ENCODE assay signal across 9 mouse cellular contexts in genomic region chr11:57800266-57800951, GRCm38 (mm10). TPM values are rescaled to one million over a fixed set of nuclear protein-coding genes. Genes with fewer than 3 reads are reported as not detected.
DNase-seq lines count a peak whose midpoint lies in the region; ATAC-seq and TF ChIP-seq lines count a peak whose summit lies in the region.
"Had no signal": no experiment of that assay in that cellular context is flagged by ENCODE, and none has a peak within 500 bp of the region (broad histone marks: within the 10 kb centered on the region; RNA-seq: fewer than 3 reads in every experiment).

No protein-coding gene starts in this region.

- peaks cover 28% of the 10 kb centered on the region for H3K4me1 ChIP-seq in heart, embryonic 13.5 days
- H3K4me1 ChIP-seq in embryonic facial prominence, embryonic 10.5 days: peaks cover 27% of the 10 kb centered on the region
- H3K4me1 ChIP-seq in hindbrain, embryonic 15.5 days (replicated peaks): peaks cover 28% of the 10 kb centered on the region
- peaks cover 11 to 14% of the 10 kb centered on the region in 2 experiments; a peak in 3 of 4 replicates for H3K4me1 ChIP-seq in liver, embryonic 14.5 days (replicated peaks; ENCODE audit: control insufficient read depth in 2 of 2, insufficient read depth in 2 of 2, low read length in 1 of 2)
- peaks cover 6% of the 10 kb centered on the region; the same call in 1 of the 2 replicates for H3K4me1 ChIP-seq in small intestine, adult 2 months (ENCODE audit: control insufficient read depth, insufficient read depth, insufficient read length, low read length)

- peak overlapping the region; percentile 99 for H3K4me2 ChIP-seq in heart, embryonic 13.5 days
- H3K4me2 ChIP-seq in hindbrain, embryonic 15.5 days: peak overlapping the region; percentile 95
- peak overlapping the region; percentile 96 for H3K4me2 ChIP-seq in liver, embryonic 14.5 days (ENCODE audit: low read depth)

- no peak for DNase-seq in heart, adult 18-20 months
- DNase-seq in embryonic facial prominence, embryonic 10.5 days (ENCODE audit: low spot score): no peak
- no peak for DNase-seq in liver, embryonic 14.5 days (ENCODE audit: low read depth in 3 of 3, low spot score in 3 of 3)
- DNase-seq in c-Kit-positive CD71-positive TER-119-positive erythroid progenitor cells, embryonic 14.5 days (ENCODE audit: low spot score): no peak
- DNase-seq in adrenal gland, adult 2 months: no peak

- H3K4me3 ChIP-seq in heart, embryonic 13.5 days: peak overlapping the region; percentile 74
- H3K4me3 ChIP-seq in embryonic facial prominence, embryonic 10.5 days: peak overlapping the region; percentile 95
- H3K4me3 ChIP-seq in hindbrain, embryonic 15.5 days: peak overlapping the region; percentile 98
- H3K4me3 ChIP-seq in liver, embryonic 14.5 days (ENCODE audit: insufficient read depth in 1 of 2, low read depth in 2 of 2, low read length in 2 of 2): peak overlapping the region; percentile 72 to 92
- H3K4me3 ChIP-seq in small intestine, adult 2 months (ENCODE audit: low read depth, low read length): peak overlapping the region; percentile 93

- no peaks in the 10 kb centered on the region for H3K27me3 ChIP-seq in heart, embryonic 13.5 days (replicated peaks)
- no peaks in the 10 kb centered on the region for H3K27me3 ChIP-seq in embryonic facial prominence, embryonic 10.5 days (replicated peaks; ENCODE audit: low read depth, poor library complexity, severe bottlenecking)
- H3K27me3 ChIP-seq in hindbrain, embryonic 15.5 days: no peaks in the 10 kb centered on the region
- H3K27me3 ChIP-seq in liver, embryonic 14.5 days (ENCODE audit: control insufficient read depth, insufficient read depth, low read length): peaks cover 17% of the 10 kb centered on the region
- no peaks in the 10 kb centered on the region for H3K27me3 ChIP-seq in small intestine, adult 2 months (ENCODE audit: control insufficient read depth, insufficient read depth, low read length)

- H3K9me3 ChIP-seq in heart, embryonic 13.5 days: no peaks in the 10 kb centered on the region
- H3K9me3 ChIP-seq in embryonic facial prominence, embryonic 10.5 days: no peaks in the 10 kb centered on the region
- no peaks in the 10 kb centered on the region for H3K9me3 ChIP-seq in hindbrain, embryonic 15.5 days
- no peaks in the 10 kb centered on the region for H3K9me3 ChIP-seq in liver, embryonic 14.5 days (ENCODE audit: control insufficient read depth, low read length)

- TF ChIP-seq CTCF in liver, embryonic 14.5 days (IDR thresholded peaks at IDR 0.05; ENCODE audit: low read depth): no peak
- no peak for TF ChIP-seq CTCF in small intestine, adult 2 months (IDR thresholded peaks at IDR 0.05; ENCODE audit: extremely low read depth, insufficient read length, insufficient replicate concordance, low read depth, low read length)

- 13% methylated on average over 22 of the region's 22 CpGs for WGBS in heart, embryonic 13.5 days
- 15% methylated on average over 22 of the region's 22 CpGs for WGBS in embryonic facial prominence, embryonic 10.5 days
- 16% methylated on average over 22 of the region's 22 CpGs for WGBS in hindbrain, embryonic 15.5 days
- 15% methylated on average over 22 of the region's 22 CpGs for WGBS in liver, embryonic 14.5 days (ENCODE audit: insufficient replicate concordance)
- 10% methylated on average over 22 of the region's 22 CpGs for WGBS in small intestine, adult 2 months

- no peak for ATAC-seq in heart, embryonic 13.5 days (ENCODE audit: extremely low read depth, insufficient number of reproducible peaks, low FRiP score, low TSS enrichment)
- ATAC-seq in hindbrain, embryonic 15.5 days (ENCODE audit: low FRiP score, low read depth): no peak
- no peak for ATAC-seq in liver, embryonic 14.5 days (ENCODE audit: insufficient read depth)

- H3K9ac ChIP-seq in heart, embryonic 13.5 days: peak overlapping the region; percentile 85
- peak overlapping the region; percentile 61 for H3K9ac ChIP-seq in hindbrain, embryonic 15.5 days
- H3K9ac ChIP-seq in liver, embryonic 14.5 days (replicated peaks): peak overlapping the region; percentile 81

- peak; percentile 25; the same call in 1 of the 2 replicates for TF ChIP-seq POLR2A in small intestine, adult 2 months (IDR thresholded peaks at IDR 0.05; ENCODE audit: low read depth, low read length)

- H3K36me3 ChIP-seq in heart, embryonic 13.5 days: no peaks in the 10 kb centered on the region
- 0 out of 2 replicates have a peak, but pooled peaks cover 1% of the 10 kb centered on the region for H3K36me3 ChIP-seq in embryonic facial prominence, embryonic 10.5 days (replicated peaks)
- no peaks in the 10 kb centered on the region for H3K36me3 ChIP-seq in hindbrain, embryonic 15.5 days
- no peaks in the 10 kb centered on the region for H3K36me3 ChIP-seq in liver, embryonic 14.5 days (replicated peaks; ENCODE audit: control insufficient read depth, insufficient read depth, low read depth)
- no peaks in the 10 kb centered on the region for H3K36me3 ChIP-seq in small intestine, adult 2 months (ENCODE audit: control insufficient read depth, insufficient read depth, low read length)

- peak overlapping the region; percentile 85 for H3K27ac ChIP-seq in heart, embryonic 13.5 days (replicated peaks)
- peak overlapping the region; percentile 89 for H3K27ac ChIP-seq in embryonic facial prominence, embryonic 10.5 days (replicated peaks)
- H3K27ac ChIP-seq in hindbrain, embryonic 15.5 days (replicated peaks): 0 out of 2 replicates have a peak overlapping the region, but pooled peaks have one; percentile 74
- H3K27ac ChIP-seq in liver, embryonic 14.5 days: no peak overlapping the region
- H3K27ac ChIP-seq in small intestine, adult 2 months (ENCODE audit: insufficient read depth, low read depth, low read length): peak overlapping the region; percentile 98

- no peak for TF ChIP-seq EP300 in liver, embryonic 14.5 days (IDR thresholded peaks at IDR 0.05; ENCODE audit: low read depth)

RNA-seq across cellular contexts. Expression of gene Sap30l, which starts 1.0 kb away (rescaled TPM):
- 6.9 and 7.1 TPM in 2 replicates for polyA plus RNA-seq in heart, embryonic 13.5 days (2015; fragmentation: Nextera tagmentation; extraction: Ambion mirVana)
- 10 to 100 TPM; 48.5 to 51.8 TPM for total RNA-seq in heart, adult 18-20 months (2021)
- 12.3 and 13.2 TPM in 2 replicates for polyA plus RNA-seq in embryonic facial prominence, embryonic 10.5 days (2016; fragmentation: Nextera tagmentation; extraction: Ambion mirVana)
- polyA plus RNA-seq in hindbrain, embryonic 15.5 days (2015; fragmentation: Nextera tagmentation; extraction: Ambion mirVana): 9.6 and 10.8 TPM in 2 replicates
- 3.9 and 6.6 TPM in 2 replicates for polyA plus RNA-seq in liver, embryonic 14.5 days (2012; rRNA removed)
- polyA plus RNA-seq in liver, embryonic 14.5 days (2014; fragmentation: Nextera tagmentation; extraction: Ambion mirVana): 4.0 and 5.0 TPM in 2 replicates
- polyA plus RNA-seq in small intestine, adult 2 months (2012; rRNA removed): 34.1 and 107 TPM in 2 replicates
- 10 to 100 TPM; 55.8 to 55.9 TPM for total RNA-seq in adrenal gland, adult 2 months (2021)
- polyA plus RNA-seq in adrenal gland, adult 2 months (2012; rRNA removed): 77.8 and 86.8 TPM in 2 replicates

RNA-seq across cellular contexts. Expression of gene Hand1, which starts 32.2 kb away (rescaled TPM):
- polyA plus RNA-seq in heart, embryonic 13.5 days (2015; fragmentation: Nextera tagmentation; extraction: Ambion mirVana): 19.7 and 24.3 TPM in 2 replicates
- total RNA-seq in heart, adult 18-20 months (2021): not detected
- 21.3 and 50.0 TPM in 2 replicates for polyA plus RNA-seq in embryonic facial prominence, embryonic 10.5 days (2016; fragmentation: Nextera tagmentation; extraction: Ambion mirVana)
- polyA plus RNA-seq in hindbrain, embryonic 15.5 days (2015; fragmentation: Nextera tagmentation; extraction: Ambion mirVana): not detected in 2 replicates
- polyA plus RNA-seq in liver, embryonic 14.5 days (2012; rRNA removed): 0.19 and 0.32 TPM in 2 replicates
- polyA plus RNA-seq in liver, embryonic 14.5 days (2014; fragmentation: Nextera tagmentation; extraction: Ambion mirVana): 0.18 TPM in 1 of 2 replicates, not detected in the other
- 4.6 and 10.1 TPM in 2 replicates for polyA plus RNA-seq in small intestine, adult 2 months (2012; rRNA removed)
- 10 to 100 TPM in 1 of 2 experiments, 1 to 10 TPM in 1; 7.7 to 18.8 TPM for total RNA-seq in adrenal gland, adult 2 months (2021)
- polyA plus RNA-seq in adrenal gland, adult 2 months (2012; rRNA removed): 23.8 and 35.6 TPM in 2 replicates
- total RNA-seq: neutrophil, adult 5-6 weeks had no signal
